ENCODE assay signal across 7 mouse cellular contexts in genomic region chr7:100190778-100191177, GRCm38 (mm10). TPM values are rescaled to one million over a fixed set of nuclear protein-coding genes. Genes with fewer than 3 reads are reported as not detected.
DNase-seq lines count a peak whose midpoint lies in the region; ATAC-seq lines count a peak whose summit lies in the region.

No protein-coding gene starts in this region.

- peak; percentile 62 for ATAC-seq in CD4-positive, CD25-positive, alpha-beta regulatory T cell, adult 4 months
- 0 out of 2 replicates have a peak, but pooled peaks have one; percentile 50 for ATAC-seq in forebrain, embryonic 14.5 days
- ATAC-seq in kidney, embryonic 16.5 days (ENCODE audit: low FRiP score, low TSS enrichment), result 0 out of 2 replicates have a peak, but pooled peaks have one; percentile 39

- no peaks in the 10 kb centered on the region for H3K27me3 ChIP-seq in forebrain, embryonic 14.5 days (replicated peaks; ENCODE audit: control insufficient read depth, insufficient read depth, low read length)
- no peaks in the 10 kb centered on the region for H3K27me3 ChIP-seq in kidney, embryonic 16.5 days (ENCODE audit: insufficient read depth, low read length)

- no peak overlapping the region for H3K4me3 ChIP-seq in forebrain, embryonic 14.5 days (ENCODE audit: low read depth, low read length)
- no peak overlapping the region for H3K4me3 ChIP-seq in kidney, embryonic 16.5 days (ENCODE audit: low read length)

- peak; percentile 70 to 73 for DNase-seq in B cell, adult 2 months
- DNase-seq in c-Kit-positive CD71-positive TER-119-negative erythroid progenitor cells, embryonic 14.5 days (ENCODE audit: low read depth), result peak; percentile 60
- DNase-seq in forebrain, embryonic 14.5 days (ENCODE audit: low spot score), result peak; percentile 77
- DNase-seq in lung, adult 18-20 months, result peak; percentile 31 to 63
- peak; percentile 68 for DNase-seq in retina, postnatal 1 day

- no peaks in the 10 kb centered on the region for H3K9me3 ChIP-seq in forebrain, embryonic 14.5 days (replicated peaks; ENCODE audit: control insufficient read depth, low read length)
- no peaks in the 10 kb centered on the region for H3K9me3 ChIP-seq in kidney, embryonic 16.5 days (ENCODE audit: low read length)

- no peaks in the 10 kb centered on the region for H3K36me3 ChIP-seq in forebrain, embryonic 14.5 days (ENCODE audit: control insufficient read depth, insufficient read depth, low read length)
- no peaks in the 10 kb centered on the region for H3K36me3 ChIP-seq in kidney, embryonic 16.5 days (ENCODE audit: insufficient read depth, low read length)

- H3K9ac ChIP-seq in forebrain, embryonic 14.5 days (ENCODE audit: low read length), result no peak overlapping the region
- no peak overlapping the region for H3K9ac ChIP-seq in kidney, embryonic 16.5 days (replicated peaks; ENCODE audit: low read length)

- 4% methylated on average over 4 of the region's 4 CpGs for WGBS in forebrain, embryonic 14.5 days
- 3% methylated on average over 4 of the region's 4 CpGs for WGBS in kidney, embryonic 16.5 days

- no peak overlapping the region for H3K27ac ChIP-seq in forebrain, embryonic 14.5 days (ENCODE audit: low read depth, low read length)
- H3K27ac ChIP-seq in kidney, embryonic 16.5 days (ENCODE audit: low read length), result no peak overlapping the region

- no peak overlapping the region for H3K4me2 ChIP-seq in forebrain, embryonic 14.5 days (ENCODE audit: low read length)
- H3K4me2 ChIP-seq in kidney, embryonic 16.5 days (replicated peaks; ENCODE audit: low read depth, low read length), result no peak overlapping the region

- no peaks in the 10 kb centered on the region for H3K4me1 ChIP-seq in forebrain, embryonic 14.5 days (ENCODE audit: control insufficient read depth, insufficient read depth, low read length)
- no peaks in the 10 kb centered on the region for H3K4me1 ChIP-seq in kidney, embryonic 16.5 days (ENCODE audit: insufficient read depth, low read length)

RNA-seq across cellular contexts. Expression of gene Kcne3, which starts 14.5 kb away (rescaled TPM):
- not detected for polyA plus RNA-seq in CD4-positive, CD25-positive, alpha-beta regulatory T cell, adult 4 months (2017; shearing (Covaris generic))
- 0.58 and 0.91 TPM in 2 replicates for polyA plus RNA-seq in forebrain, embryonic 14.5 days (2014; fragmentation: Nextera tagmentation; extraction: Ambion mirVana)
- 3.0 and 4.2 TPM in 2 replicates for polyA plus RNA-seq in kidney, embryonic 16.5 days (2015; fragmentation: Nextera tagmentation; extraction: Ambion mirVana)

RNA-seq across cellular contexts. Expression of gene Lipt2, which starts 31.7 kb away (rescaled TPM):
- not detected for polyA plus RNA-seq in CD4-positive, CD25-positive, alpha-beta regulatory T cell, adult 4 months (2017; shearing (Covaris generic))
- polyA plus RNA-seq in forebrain, embryonic 14.5 days (2014; fragmentation: Nextera tagmentation; extraction: Ambion mirVana), result 19.6 and 24.0 TPM in 2 replicates
- polyA plus RNA-seq in kidney, embryonic 16.5 days (2015; fragmentation: Nextera tagmentation; extraction: Ambion mirVana), result 19.6 and 21.7 TPM in 2 replicates

RNA-seq across cellular contexts. Expression of gene Pgm2l1, which starts 36.4 kb away (rescaled TPM):
- polyA plus RNA-seq in CD4-positive, CD25-positive, alpha-beta regulatory T cell, adult 4 months (2017; shearing (Covaris generic)), result 1 to 10 TPM; 4.9 to 5.1 TPM
- polyA plus RNA-seq in forebrain, embryonic 14.5 days (2014; fragmentation: Nextera tagmentation; extraction: Ambion mirVana), result 9.2 and 13.2 TPM in 2 replicates
- 3.4 and 4.0 TPM in 2 replicates for polyA plus RNA-seq in kidney, embryonic 16.5 days (2015; fragmentation: Nextera tagmentation; extraction: Ambion mirVana)

Comparison
In these comparisons a context has a peak if more than half of its experiments do, and no peak if none do; other contexts are left out.
1. RNA of gene Lipt2, which starts 31.7 kb away (polyA plus RNA-seq): 19.6 to 24.0 TPM in forebrain, embryonic 14.5 days and 19.6 to 21.7 TPM in kidney, embryonic 16.5 days; not detected in CD4-positive, CD25-positive, alpha-beta regulatory T cell, adult 4 months; every median in the first group is over 10 times any median in the second.
2. Peak in every context shown above with its lines, with median percentiles within 50 percentile points of each other: DNase-seq and ATAC-seq.